Mouse (Mus musculus): ENCODE results near the gene Aqp11.

Aqp11 gene

DNA sequence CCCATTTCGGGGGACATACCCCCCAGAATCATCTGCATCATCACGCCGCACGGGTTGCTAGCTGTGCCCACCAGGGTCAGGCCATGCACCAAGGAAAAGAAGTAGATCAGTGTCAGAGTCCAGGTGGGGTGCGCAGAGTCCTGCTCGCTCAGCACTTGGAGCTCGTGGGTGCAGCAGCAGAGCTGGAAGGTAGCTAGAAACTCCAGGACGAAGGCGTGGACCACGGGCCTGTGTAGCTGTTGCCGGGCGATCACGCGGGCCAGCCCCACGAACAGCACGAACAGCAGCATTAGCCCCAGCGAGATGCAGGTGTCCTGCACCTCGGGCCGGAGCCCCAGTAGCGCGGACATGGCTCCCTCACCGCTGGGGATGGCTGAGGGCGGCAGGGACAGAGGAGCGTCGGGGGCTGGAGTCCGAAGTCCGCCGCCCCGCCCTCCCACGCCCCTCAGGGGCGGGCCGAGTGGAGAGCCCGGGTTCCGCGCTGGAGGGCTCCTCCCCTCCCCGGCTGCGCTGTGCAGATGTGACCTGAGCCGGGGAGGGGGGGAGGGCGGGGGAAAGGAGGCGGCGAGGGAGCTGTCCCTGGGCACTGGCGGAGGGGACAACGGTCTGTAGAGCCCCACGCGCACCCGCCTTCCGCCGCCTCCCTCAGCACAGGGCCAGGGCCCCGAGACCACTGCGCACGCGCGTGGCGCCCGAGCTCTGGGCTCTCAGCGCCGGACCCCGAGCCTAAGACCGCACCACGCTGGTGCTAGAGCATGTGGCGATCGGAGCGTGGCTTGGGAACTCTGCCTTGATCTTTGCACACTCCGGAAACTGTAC, at the start of gene Aqp11:
Aqp11 (minus strand) TSS at position 652 of the 819 bp plus-strand sequence.
- H3K9me3 ChIP-seq (ENCODE audit: low read length): no peaks in the 10 kb centered on the region
- TF ChIP-seq CTCF (conservative IDR thresholded peaks at IDR 0.05; ENCODE audit: low read length): no peak
- no peak for TF ChIP-seq NANOG (IDR thresholded peaks at IDR 0.05; ENCODE audit: borderline replicate concordance, low read length)
- no peak for TF ChIP-seq POU5F1 (IDR thresholded peaks at IDR 0.05; ENCODE audit: borderline replicate concordance, low read length)
- peaks cover 40% of the 10 kb centered on the region for H3K4me1 ChIP-seq (replicated peaks; ENCODE audit: low read depth, low read length)
- peak within 1 kb of the TSS; percentile 87 for H3K4me3 ChIP-seq (replicated peaks; ENCODE audit: low read length)
- peaks cover 37% of the 10 kb centered on the region for H3K27me3 ChIP-seq (ENCODE audit: insufficient read depth, low read length)
- no peaks in the 10 kb centered on the region for H3K36me3 ChIP-seq (ENCODE audit: insufficient read depth, low read length)

- peaks cover 54% of the 10 kb centered on the region for H3K4me1 ChIP-seq (replicated peaks; ENCODE audit: low read depth, low read length)
- H3K4me3 ChIP-seq (replicated peaks; ENCODE audit: low read length): no peak overlapping the region
- no peaks in the 10 kb centered on the region for H3K36me3 ChIP-seq (ENCODE audit: insufficient read depth, low read length)
- H3K9me3 ChIP-seq (ENCODE audit: low read length): no peaks in the 10 kb centered on the region
- no peaks in the 10 kb centered on the region for H3K27me3 ChIP-seq (ENCODE audit: insufficient read depth, low read length)
- TF ChIP-seq POU5F1 (IDR thresholded peaks at IDR 0.05; ENCODE audit: borderline replicate concordance, low read length) (no peak), NANOG (IDR thresholded peaks at IDR 0.05; ENCODE audit: borderline replicate concordance, low read length) (peak; percentile 67; the same call in 1 of the 2 replicates)
Observed at GRCm38 (mm10) chr7:97783523-97783922, 45.4 kb upstream of the Aqp11 start.

DNA sequence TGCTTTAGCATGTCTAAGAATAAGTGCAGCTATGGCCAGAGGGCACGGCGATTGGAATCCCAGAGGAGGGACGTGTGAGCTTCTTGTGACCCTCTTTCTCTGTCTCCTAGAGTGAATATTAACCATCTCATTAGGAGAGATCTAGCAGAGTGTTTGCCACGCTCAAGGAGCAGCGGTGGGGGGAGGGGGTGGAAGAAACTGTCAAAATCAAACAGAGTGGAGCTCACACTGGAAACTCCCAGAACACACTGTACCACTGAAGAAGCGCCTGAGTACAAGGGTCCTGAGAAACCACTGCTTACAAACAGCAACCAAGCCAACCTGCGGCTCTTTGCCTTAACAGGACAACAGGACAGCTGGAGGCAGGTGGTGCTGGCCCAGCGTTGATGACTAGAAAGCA, 43.4 kb upstream of the Aqp11 start:
- Histone ChIP-seq H3K36me3 (ENCODE audit: insufficient read depth, low read length) (no peaks in the 10 kb centered on the region), H3K4me1 (replicated peaks; ENCODE audit: low read depth, low read length) (peaks cover 49% of the 10 kb centered on the region), H3K9me3 (ENCODE audit: low read length) (peaks cover 6% of the 10 kb centered on the region), H3K27me3 (ENCODE audit: insufficient read depth, low read length) (no peaks in the 10 kb centered on the region), H3K4me3 (replicated peaks; ENCODE audit: low read length) (peak overlapping the region; percentile 24; the same call in 1 of the 2 replicates)
- TF ChIP-seq CTCF (conservative IDR thresholded peaks at IDR 0.05; ENCODE audit: low read length) (no peak), POU5F1 (IDR thresholded peaks at IDR 0.05; ENCODE audit: borderline replicate concordance, low read length) (no peak), NANOG (IDR thresholded peaks at IDR 0.05; ENCODE audit: borderline replicate concordance, low read length) (no peak)

- H3K9me3 ChIP-seq (ENCODE audit: low read length): peaks cover 8% of the 10 kb centered on the region
- TF ChIP-seq POU5F1 (IDR thresholded peaks at IDR 0.05; ENCODE audit: borderline replicate concordance, low read length) (no peak), CTCF (conservative IDR thresholded peaks at IDR 0.05; ENCODE audit: low read length) (no peak), NANOG (IDR thresholded peaks at IDR 0.05; ENCODE audit: borderline replicate concordance, low read length) (no peak)
Observed at GRCm38 (mm10) chr7:97780815-97781214, 42.7 kb upstream of the Aqp11 start.

DNA sequence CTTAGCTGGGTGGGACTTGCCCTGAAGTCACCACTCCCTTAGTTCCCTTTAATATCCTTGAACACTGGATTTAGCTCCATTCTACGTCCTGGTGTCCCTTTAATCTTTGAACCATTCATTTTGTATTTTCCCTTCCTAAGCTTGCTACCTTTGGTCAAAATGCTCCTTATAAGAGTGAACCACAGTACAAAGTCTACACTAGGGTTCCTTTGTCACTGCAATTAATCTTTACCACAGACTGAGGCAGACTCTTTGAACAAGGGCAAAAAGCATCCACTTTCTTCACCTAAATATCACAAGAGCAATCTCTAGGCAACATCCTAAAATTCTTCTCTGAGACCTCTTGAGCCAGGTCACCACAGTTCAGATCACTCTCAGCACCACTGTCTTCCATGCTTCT, 42.1 kb upstream of the Aqp11 start:
- Histone ChIP-seq H3K27me3 (ENCODE audit: insufficient read depth, low read length) (no peaks in the 10 kb centered on the region), H3K4me1 (replicated peaks; ENCODE audit: low read depth, low read length) (peaks cover 43% of the 10 kb centered on the region), H3K4me3 (replicated peaks; ENCODE audit: low read length) (no peak overlapping the region), H3K36me3 (ENCODE audit: insufficient read depth, low read length) (no peaks in the 10 kb centered on the region), H3K9me3 (ENCODE audit: low read length) (peaks cover 8% of the 10 kb centered on the region)
- no peak for TF ChIP-seq POU5F1 (IDR thresholded peaks at IDR 0.05; ENCODE audit: borderline replicate concordance, low read length)
- TF ChIP-seq NANOG (IDR thresholded peaks at IDR 0.05; ENCODE audit: borderline replicate concordance, low read length): no peak
- TF ChIP-seq CTCF (conservative IDR thresholded peaks at IDR 0.05; ENCODE audit: low read length): no peak

More at GRCm38 (mm10) chr7:97780815-97781214, 42.7 kb upstream of the Aqp11 start:
- Histone ChIP-seq H3K4me3 (replicated peaks; ENCODE audit: low read length) (no peak overlapping the region), H3K4me1 (replicated peaks; ENCODE audit: low read depth, low read length) (peaks cover 48% of the 10 kb centered on the region), H3K36me3 (ENCODE audit: insufficient read depth, low read length) (no peaks in the 10 kb centered on the region), H3K27me3 (ENCODE audit: insufficient read depth, low read length) (no peaks in the 10 kb centered on the region)

DNA sequence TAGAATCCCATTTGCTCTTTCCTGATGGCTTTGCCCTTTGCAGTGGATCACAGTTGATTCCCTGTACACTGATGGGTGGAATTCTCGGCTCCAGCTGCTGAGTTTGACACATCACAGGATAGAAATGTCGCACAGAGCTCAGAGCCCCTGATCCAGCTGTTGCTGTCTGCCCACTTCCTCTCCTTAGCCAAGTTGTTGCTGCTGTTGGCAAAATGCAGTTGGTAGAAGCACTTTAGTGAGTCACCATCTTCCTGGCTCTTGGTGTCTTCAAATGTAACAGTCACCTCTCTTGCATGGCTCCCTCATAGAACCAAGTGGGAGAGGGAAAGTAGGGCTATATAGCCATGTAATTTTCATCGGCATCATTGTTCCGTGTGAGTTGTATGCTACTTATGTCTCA, 39.1 kb upstream of the Aqp11 start:
- Histone ChIP-seq H3K9me3 (ENCODE audit: low read length) (peaks cover 8% of the 10 kb centered on the region), H3K27me3 (ENCODE audit: insufficient read depth, low read length) (no peaks in the 10 kb centered on the region), H3K4me3 (replicated peaks; ENCODE audit: low read length) (no peak overlapping the region), H3K4me1 (replicated peaks; ENCODE audit: low read depth, low read length) (peaks cover 16% of the 10 kb centered on the region), H3K36me3 (ENCODE audit: insufficient read depth, low read length) (no peaks in the 10 kb centered on the region)
- TF ChIP-seq NANOG (IDR thresholded peaks at IDR 0.05; ENCODE audit: borderline replicate concordance, low read length): no peak
- no peak for TF ChIP-seq POU5F1 (IDR thresholded peaks at IDR 0.05; ENCODE audit: borderline replicate concordance, low read length)
- TF ChIP-seq CTCF (conservative IDR thresholded peaks at IDR 0.05; ENCODE audit: low read length): no peak

DNA sequence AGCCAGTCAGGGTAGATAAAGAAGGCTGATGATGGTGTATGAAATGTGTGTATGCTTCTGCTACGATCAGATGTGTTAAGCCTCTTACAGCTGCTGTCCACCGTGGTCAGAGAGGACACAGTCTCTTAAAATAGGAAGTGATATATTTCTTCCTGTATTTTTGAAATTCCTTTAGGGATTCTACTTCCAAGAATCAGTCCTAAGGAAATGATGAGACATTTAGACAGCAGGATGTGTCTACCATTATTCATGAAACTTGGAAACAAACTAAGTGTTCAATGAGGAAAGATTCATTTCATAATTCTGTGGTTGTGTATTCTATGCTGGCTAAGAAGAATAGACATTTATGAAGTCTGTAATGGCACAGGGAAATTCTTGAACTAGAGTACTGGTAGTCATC, 37.8 kb upstream of the Aqp11 start:
- no peaks in the 10 kb centered on the region for H3K27me3 ChIP-seq (ENCODE audit: insufficient read depth, low read length)
- H3K9me3 ChIP-seq (ENCODE audit: low read length): peaks cover 8% of the 10 kb centered on the region
- H3K4me3 ChIP-seq (replicated peaks; ENCODE audit: low read length): no peak overlapping the region
- no peaks in the 10 kb centered on the region for H3K36me3 ChIP-seq (ENCODE audit: insufficient read depth, low read length)
- peaks cover 3% of the 10 kb centered on the region; the same call in 1 of the 2 replicates for H3K4me1 ChIP-seq (replicated peaks; ENCODE audit: low read depth, low read length)
- TF ChIP-seq POU5F1 (IDR thresholded peaks at IDR 0.05; ENCODE audit: borderline replicate concordance, low read length) (no peak), NANOG (IDR thresholded peaks at IDR 0.05; ENCODE audit: borderline replicate concordance, low read length) (no peak), CTCF (conservative IDR thresholded peaks at IDR 0.05; ENCODE audit: low read length) (no peak)

DNA sequence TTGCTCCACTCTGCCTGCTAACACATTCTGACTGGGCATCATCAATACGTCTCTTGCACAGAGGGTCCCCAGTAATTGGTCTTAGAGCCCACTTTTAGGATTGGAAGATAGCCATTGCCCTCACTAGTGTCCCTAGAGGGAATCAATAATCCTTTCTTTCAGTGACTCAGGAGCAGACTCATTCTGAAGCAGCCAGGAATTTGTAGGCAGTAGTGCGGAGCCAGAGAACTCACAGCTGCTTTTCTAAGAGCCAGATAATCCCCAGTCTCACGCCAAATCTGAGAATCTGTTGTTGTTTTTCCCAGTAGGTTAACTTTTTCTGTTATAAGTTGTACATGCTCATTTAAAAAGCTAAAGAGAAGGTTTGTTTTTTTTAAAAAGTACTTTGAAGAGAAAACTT, 37.3 kb upstream of the Aqp11 start:
- Histone ChIP-seq H3K4me3 (replicated peaks; ENCODE audit: low read length) (no peak overlapping the region), H3K36me3 (ENCODE audit: insufficient read depth, low read length) (no peaks in the 10 kb centered on the region), H3K9me3 (ENCODE audit: low read length) (peaks cover 8% of the 10 kb centered on the region), H3K4me1 (replicated peaks; ENCODE audit: low read depth, low read length) (no peaks in the 10 kb centered on the region), H3K27me3 (ENCODE audit: insufficient read depth, low read length) (no peaks in the 10 kb centered on the region)
- TF ChIP-seq POU5F1 (IDR thresholded peaks at IDR 0.05; ENCODE audit: borderline replicate concordance, low read length) (no peak), CTCF (conservative IDR thresholded peaks at IDR 0.05; ENCODE audit: low read length) (no peak), NANOG (IDR thresholded peaks at IDR 0.05; ENCODE audit: borderline replicate concordance, low read length) (no peak)
